Comparison of ENCODE assay signal across 1 mouse cellular context in the genomic region with DNA sequence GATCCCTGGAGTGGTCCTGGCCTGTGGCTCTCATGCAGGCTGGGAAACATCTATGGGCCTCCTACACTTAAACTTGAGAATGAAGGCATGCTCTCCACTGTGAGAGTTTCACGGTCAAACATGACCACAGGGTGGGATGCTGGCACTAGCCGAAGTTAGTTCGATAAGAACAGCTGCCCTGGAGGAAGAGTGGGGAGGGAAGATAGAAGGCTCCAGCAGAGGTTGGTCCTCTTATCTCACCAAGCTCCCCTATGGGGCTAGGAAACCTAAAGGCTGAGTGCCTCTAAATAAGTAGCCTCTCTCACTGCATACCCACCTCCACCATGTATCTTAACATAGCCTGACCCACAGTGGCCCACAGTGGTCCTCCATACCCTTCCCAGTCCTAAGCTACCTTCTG.
TF ChIP-seq lines count a peak whose summit lies in the region.

No protein-coding gene starts in this region.

TF ChIP-seq in MEL, 35 proteins besides CTCF, POLR2A, EP300 and RAD21 (continued from another document):
- peak; percentile 96 for TF ChIP-seq RCOR1 (IDR thresholded peaks at IDR 0.05; ENCODE audit: low read depth, low read length)
- no peak for TF ChIP-seq CHD1 (IDR thresholded peaks at IDR 0.05; ENCODE audit: low read depth, low read length)
- peak; percentile 57; the same call in 1 of the 2 replicates for TF ChIP-seq BHLHE40 (IDR thresholded peaks at IDR 0.05; ENCODE audit: borderline replicate concordance, low read depth, low read length)
- no peak for TF ChIP-seq ZKSCAN1 (IDR thresholded peaks at IDR 0.05; ENCODE audit: low read depth, low read length)
- 0 out of 2 replicates have a peak, but pooled peaks have one; percentile 15 for TF ChIP-seq HCFC1 (IDR thresholded peaks at IDR 0.05; ENCODE audit: low read depth, low read length)
- TF ChIP-seq ZNF384 (IDR thresholded peaks at IDR 0.05; ENCODE audit: low read depth, low read length), result no peak
- TF ChIP-seq CHD2 (IDR thresholded peaks at IDR 0.05; ENCODE audit: low read length), result no peak; the same call in 1 of the 2 replicates
- TF ChIP-seq SMC3 (IDR thresholded peaks at IDR 0.05; ENCODE audit: low read depth, low read length), result no peak
- TF ChIP-seq KAT2A (conservative IDR thresholded peaks at IDR 0.05; ENCODE audit: low read depth, low read length), result no peak
- no peak for TF ChIP-seq ZC3H11A (IDR thresholded peaks at IDR 0.05; ENCODE audit: low read depth, low read length)
- TF ChIP-seq TAL1 (IDR thresholded peaks at IDR 0.05; ENCODE audit: low read length), result peak; percentile 99
- TF ChIP-seq ZMIZ1 (IDR thresholded peaks at IDR 0.05; ENCODE audit: low read depth, low read length), result peak; percentile 53; the same call in 1 of the 2 replicates
- TF ChIP-seq POLR2AphosphoS5 (IDR thresholded peaks at IDR 0.05; ENCODE audit: borderline replicate concordance, low read depth, low read length), result no peak
- peak; percentile 50; the same call in 1 of the 2 replicates for TF ChIP-seq MYC (IDR thresholded peaks at IDR 0.05; ENCODE audit: low read depth, low read length)
- TF ChIP-seq TBP (IDR thresholded peaks at IDR 0.05; ENCODE audit: low read depth, low read length), result peak; percentile 58
- TF ChIP-seq MXI1 (IDR thresholded peaks at IDR 0.05; ENCODE audit: low read depth, low read length), result peak; percentile 49; the same call in 1 of the 2 replicates
- peak; percentile 92 for TF ChIP-seq SIN3A (IDR thresholded peaks at IDR 0.05; ENCODE audit: low read length)
- TF ChIP-seq ELF1 (IDR thresholded peaks at IDR 0.05; ENCODE audit: low read depth, low read length), result no peak
- TF ChIP-seq MAFK (IDR thresholded peaks at IDR 0.05; ENCODE audit: borderline replicate concordance, low read depth, low read length), result no peak; the same call in 1 of the 2 replicates
- no peak for TF ChIP-seq NELFE (IDR thresholded peaks at IDR 0.05; ENCODE audit: low read depth, low read length)
- peak; percentile 99 for TF ChIP-seq GATA1 (IDR thresholded peaks at IDR 0.05; ENCODE audit: low read depth, low read length)
